Mouse (Mus musculus) midbrain, embryonic 16.5 days (tissue): Measurements from ENCODE around the gene Hmgb1. TPM values are rescaled to one million over a fixed set of nuclear protein-coding genes. Genes with fewer than 3 reads are reported as not detected.

Source experiments
- ATAC-seq: fragments of 200-750 bp; cut with Nextera tagmentation; 2 replicates; pipeline ENCODE4 v1.8.0; 2017; ENCODE audit warnings: moderate TSS enrichment
- H3K27ac ChIP-seq: fragments of 300-500 bp; sonication (generic); 2 replicates; pipeline ENCODE4 v1.5.1; 2014; ENCODE audit warnings: mild to moderate bottlenecking, low read length, mixed read lengths
- H3K27me3 ChIP-seq: fragments of 300-500 bp; sonication (generic); 2 replicates; pipeline ENCODE4 v1.6.1; 2014; ENCODE audit warnings: low read depth, low read length, mixed read lengths; ENCODE audit not compliant: control insufficient read depth, insufficient read depth
- H3K36me3 ChIP-seq: fragments of 300-500 bp; sonication (generic); 2 replicates; pipeline ENCODE4 v1.6.1; 2014; ENCODE audit warnings: mild to moderate bottlenecking, low read length, moderate library complexity, mixed read lengths; ENCODE audit not compliant: control insufficient read depth, insufficient read depth
- H3K4me1 ChIP-seq: fragments of 300-500 bp; sonication (generic); 2 replicates; pipeline ENCODE4 v1.6.1; 2014; ENCODE audit warnings: mild to moderate bottlenecking, low read length, mixed read lengths; ENCODE audit not compliant: control insufficient read depth, insufficient read depth
- H3K4me2 ChIP-seq: fragments of 300-500 bp; sonication (generic); 2 replicates; pipeline ENCODE4 v1.6.1; 2014; ENCODE audit warnings: mild to moderate bottlenecking, low read length, mixed read lengths
- H3K4me3 ChIP-seq: fragments of 300-500 bp; sonication (generic); 2 replicates; pipeline ENCODE4 v1.5.1; 2014; ENCODE audit warnings: low read depth, mild to moderate bottlenecking, low read length, moderate library complexity, mixed read lengths
- H3K9ac ChIP-seq: fragments of 300-500 bp; sonication (generic); 2 replicates; pipeline ENCODE4 v1.6.1; 2014; ENCODE audit warnings: low read depth, low read length, mixed read lengths
- H3K9me3 ChIP-seq: fragments of 300-500 bp; sonication (generic); replicated peaks from 2 replicates; pipeline ENCODE4 v1.6.1; 2014; ENCODE audit warnings: mild to moderate bottlenecking, low read length, mixed read lengths; ENCODE audit not compliant: control insufficient read depth, poor library complexity, severe bottlenecking
- WGBS: fragments of 180-500 bp; shearing (Covaris S2); extraction: QIAGEN DNeasy Blood & Tissue Kit; methylation state at CpG from one replicate; pipeline ENCODE4 v1.1.7; 2014; 5-methylcytosine and 5-hydroxymethylcytosine counted together
- polyA plus RNA-seq: library from polyadenylated mRNA; unstranded; fragments of >200 nt; fragmentation: Nextera tagmentation; extraction: Ambion mirVana; gene quantifications from 2 replicates; pipeline ENCODE4 v1.2.1, GENCODE M21; 2015

The Hmgb1 gene
- polyA plus RNA-seq, 1 experiment from 2014 or later = 696 TPM

- Histone ChIP-seq H3K4me2 (no peak overlapping the region), H3K4me1 (no peaks in the 10 kb centered on the region), H3K4me3 (no peak overlapping the region), H3K9me3 (no peaks in the 10 kb centered on the region), H3K36me3 (no peaks in the 10 kb centered on the region), H3K27ac (no peak overlapping the region), H3K9ac (no peak overlapping the region), H3K27me3 (no peaks in the 10 kb centered on the region)
- ATAC-seq = no peak
- WGBS = 15% methylated on average over 18 of the region's 18 CpGs
These were observed 105.1 kb downstream of the Hmgb1 start for GRCm38 (mm10) chr5:149079018-149079757.

DNA sequence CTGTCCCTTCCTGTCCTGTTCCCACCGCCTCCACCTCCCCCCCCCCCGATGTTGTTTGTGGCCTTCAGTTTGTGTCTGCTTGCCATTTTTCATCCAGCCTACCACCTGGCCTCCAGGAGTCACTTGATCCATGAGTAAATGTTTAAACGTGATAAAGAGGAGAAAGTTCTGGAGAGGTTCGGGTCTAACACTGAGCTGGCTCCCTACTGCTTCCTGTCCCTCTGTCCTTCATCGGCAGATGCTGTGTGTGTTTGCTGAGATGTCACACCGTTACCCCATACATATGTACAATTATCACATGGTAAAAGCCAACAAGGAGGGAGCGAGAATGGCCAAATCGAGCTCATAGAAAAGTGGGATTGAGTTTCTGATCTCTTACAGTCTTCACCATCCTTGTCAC is 107.2 kb downstream of the Hmgb1 start:
- no peak overlapping the region for H3K4me3 ChIP-seq
- no peaks in the 10 kb centered on the region for H3K36me3 ChIP-seq
- 91% methylated on average over 8 of the region's 8 CpGs for WGBS
- H3K9me3 ChIP-seq = no peaks in the 10 kb centered on the region
- ATAC-seq = no peak
- H3K27me3 ChIP-seq = no peaks in the 10 kb centered on the region
- H3K4me1 ChIP-seq = no peaks in the 10 kb centered on the region
- no peak overlapping the region for H3K4me2 ChIP-seq
- no peak overlapping the region for H3K27ac ChIP-seq
- no peak overlapping the region for H3K9ac ChIP-seq

GRCm38 (mm10) chr5:149071546-149071945 is 112.7 kb downstream of the Hmgb1 start:
- no peak for ATAC-seq
- Histone ChIP-seq H3K9ac (no peak overlapping the region), H3K9me3 (no peaks in the 10 kb centered on the region), H3K4me1 (no peaks in the 10 kb centered on the region), H3K4me3 (no peak overlapping the region), H3K4me2 (no peak overlapping the region), H3K36me3 (no peaks in the 10 kb centered on the region), H3K27me3 (no peaks in the 10 kb centered on the region), H3K27ac (no peak overlapping the region)
- WGBS = 98% methylated on average over 5 of the region's 5 CpGs

DNA sequence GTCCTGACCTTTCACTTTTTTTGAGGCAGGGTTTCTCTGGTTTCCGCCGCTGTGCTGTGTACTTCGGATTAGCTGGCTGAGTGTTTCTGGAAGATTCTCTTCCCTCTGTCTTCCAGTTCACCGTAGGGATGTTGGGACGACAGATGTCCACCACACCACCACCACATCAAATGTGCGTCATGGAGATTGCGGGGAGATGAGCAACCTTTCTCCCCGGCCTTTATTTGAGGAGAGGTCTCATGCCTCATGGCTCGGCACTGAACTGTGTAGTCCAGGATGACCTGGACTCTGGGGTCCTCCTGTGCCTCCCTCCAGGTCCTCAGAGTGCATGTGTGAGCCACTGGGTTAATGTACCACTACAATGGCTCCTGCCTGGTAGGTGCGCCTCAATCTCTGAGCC is 115.5 kb downstream of the Hmgb1 start:
- H3K36me3 ChIP-seq = no peaks in the 10 kb centered on the region
- ATAC-seq = no peak
- no peaks in the 10 kb centered on the region for H3K4me1 ChIP-seq
- no peaks in the 10 kb centered on the region for H3K9me3 ChIP-seq
- no peak overlapping the region for H3K9ac ChIP-seq
- no peaks in the 10 kb centered on the region for H3K27me3 ChIP-seq
- 95% methylated on average over 10 of the region's 10 CpGs for WGBS
- no peak overlapping the region for H3K27ac ChIP-seq
- H3K4me2 ChIP-seq = no peak overlapping the region
- no peak overlapping the region for H3K4me3 ChIP-seq

DNA sequence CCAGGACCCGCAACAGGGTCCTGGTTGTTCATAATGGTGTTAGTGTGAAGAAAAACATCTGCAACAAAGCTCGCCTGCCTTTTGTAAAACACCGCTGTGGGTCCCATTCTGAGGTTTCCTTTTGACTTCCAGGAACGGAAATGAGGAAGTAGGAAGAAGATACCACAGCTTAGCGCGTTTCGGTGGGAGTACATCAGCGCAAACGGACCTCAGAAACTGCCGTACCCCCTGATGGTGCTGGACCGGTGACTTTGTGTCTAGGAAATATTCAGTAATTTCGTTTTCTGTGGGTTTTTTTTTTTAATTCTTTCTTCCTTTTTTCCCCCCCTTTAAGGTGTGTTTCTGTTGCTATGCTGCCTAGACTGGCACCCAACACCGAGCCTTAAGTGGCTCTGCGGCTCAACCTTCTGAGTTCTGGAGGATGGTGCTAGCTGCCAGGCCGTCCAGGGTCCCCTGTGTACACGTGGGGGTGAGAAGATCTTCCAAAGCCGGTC is 116.0 kb downstream of the Hmgb1 start:
- Histone ChIP-seq H3K27ac (no peak overlapping the region), H3K27me3 (no peaks in the 10 kb centered on the region), H3K4me3 (no peak overlapping the region), H3K4me2 (no peak overlapping the region), H3K9ac (no peak overlapping the region), H3K4me1 (no peaks in the 10 kb centered on the region), H3K36me3 (no peaks in the 10 kb centered on the region), H3K9me3 (no peaks in the 10 kb centered on the region)
- no peak for ATAC-seq
- WGBS = 88% methylated on average over 17 of the region's 17 CpGs

- Histone ChIP-seq H3K9ac (no peak overlapping the region), H3K27me3 (no peaks in the 10 kb centered on the region), H3K27ac (no peak overlapping the region), H3K36me3 (no peaks in the 10 kb centered on the region), H3K9me3 (no peaks in the 10 kb centered on the region), H3K4me3 (no peak overlapping the region), H3K4me1 (no peaks in the 10 kb centered on the region), H3K4me2 (no peak overlapping the region)
- no peak for ATAC-seq
- 68% methylated on average over 8 of the region's 8 CpGs for WGBS
These were observed 116.8 kb downstream of the Hmgb1 start for GRCm38 (mm10) chr5:149067501-149067961.

DNA sequence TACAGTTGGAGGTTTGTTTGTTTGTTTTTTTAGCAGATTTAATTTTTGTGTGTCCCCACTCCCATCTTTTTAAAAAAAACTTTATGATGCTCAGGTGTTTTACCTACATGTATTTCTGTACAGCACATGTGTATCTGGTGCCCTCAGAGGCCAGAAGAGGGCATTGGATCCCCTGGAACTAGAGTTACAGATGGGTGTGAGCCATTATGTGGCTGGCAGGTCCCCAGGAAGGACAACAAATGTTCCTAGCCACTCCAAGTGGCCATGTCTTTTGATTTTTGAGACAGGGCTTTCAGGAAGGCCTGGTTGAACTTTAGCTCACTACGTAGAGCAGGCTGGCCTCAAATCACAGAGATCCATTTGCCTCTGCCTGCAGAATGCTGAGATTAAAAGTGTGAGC is 121.5 kb downstream of the Hmgb1 start:
- no peaks in the 10 kb centered on the region for H3K27me3 ChIP-seq
- ATAC-seq = no peak
- no peak overlapping the region for H3K4me2 ChIP-seq
- H3K36me3 ChIP-seq = no peaks in the 10 kb centered on the region
- WGBS = 91% methylated on average over 1 of the region's 1 CpGs
- H3K9ac ChIP-seq = no peak overlapping the region
- H3K4me3 ChIP-seq = no peak overlapping the region
- H3K27ac ChIP-seq = no peak overlapping the region
- H3K9me3 ChIP-seq = no peaks in the 10 kb centered on the region
- no peaks in the 10 kb centered on the region for H3K4me1 ChIP-seq

GRCm38 (mm10) chr5:149053352-149054168 is 130.7 kb downstream of the Hmgb1 start:
- H3K36me3 ChIP-seq = peaks cover 4% of the 10 kb centered on the region; the same call in 1 of the 2 replicates
- H3K4me1 ChIP-seq = peaks cover 18% of the 10 kb centered on the region
- no peaks in the 10 kb centered on the region for H3K9me3 ChIP-seq
- H3K27ac ChIP-seq = no peak overlapping the region
- H3K27me3 ChIP-seq = no peaks in the 10 kb centered on the region
- H3K9ac ChIP-seq = peak overlapping the region; percentile 46; the same call in 1 of the 2 replicates
- ATAC-seq = peak; percentile 44
- peak overlapping the region; percentile 84 for H3K4me2 ChIP-seq
- H3K4me3 ChIP-seq = peak overlapping the region; percentile 83
- 3% methylated on average over 29 of the region's 34 CpGs for WGBS
